Mouse (Mus musculus) cerebellum, postnatal 10 days (tissue): ENCODE results near the gene Prpf4.

ENCODE experiments used
- DNase-seq, 2 experiments: peaks; one replicate each; pipeline ENCODE4 v3.0.0; 2021; ENCODE audit warnings: mixed read lengths in 2 of 2

Prpf4 gene

DNA sequence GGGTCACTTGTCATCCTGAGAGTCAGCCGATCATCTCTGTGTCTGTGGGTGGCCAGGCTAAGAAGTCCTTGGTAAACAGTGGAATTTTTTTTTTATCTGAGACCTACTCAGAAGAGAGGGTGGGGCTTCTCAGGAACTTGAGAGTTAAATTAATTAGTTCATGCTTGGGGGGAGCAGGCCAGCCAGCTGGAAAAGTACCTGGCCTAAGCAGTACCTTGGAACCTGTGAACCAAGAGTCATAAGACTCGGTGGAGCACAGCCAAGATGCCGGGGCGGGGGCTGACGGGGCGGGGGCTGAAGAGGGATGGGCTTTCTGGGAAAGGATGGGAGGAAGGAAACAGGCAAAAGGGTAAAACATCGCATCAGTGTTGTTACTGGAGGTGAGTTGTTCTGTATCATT lies 29.3 kb downstream of the Prpf4 start:
- no peak for DNase-seq

DNA sequence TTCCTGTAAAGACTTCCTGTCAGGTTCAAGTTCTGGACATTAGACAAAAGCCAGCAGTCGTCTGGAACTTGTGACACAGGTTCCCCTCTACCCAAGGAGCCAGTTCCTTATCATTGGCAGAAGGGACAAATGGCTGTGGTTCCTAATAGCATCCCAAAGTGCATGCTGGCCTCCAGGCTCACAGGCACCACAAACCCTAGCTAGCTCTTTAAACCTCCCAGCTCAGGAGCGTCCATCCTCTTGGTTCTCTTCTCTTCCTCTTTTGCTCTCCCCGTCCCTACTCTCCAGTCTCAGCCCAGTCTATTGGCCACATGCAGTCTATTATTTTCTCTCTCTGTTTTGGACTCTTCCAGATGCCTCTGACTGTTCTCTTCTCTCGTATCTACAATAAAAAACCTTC lies 31.2 kb downstream of the Prpf4 start:
- DNase-seq, result no peak

GRCm38 (mm10) chr4:62440544-62440943 lies 31.9 kb downstream of the Prpf4 start:
- DNase-seq, result peak; percentile 74 to 83

- DNase-seq, result no peak
Measured at GRCm38 (mm10) chr4:62440986-62441385, 32.4 kb downstream of the Prpf4 start.

- DNase-seq, result peak; percentile 44 to 59
Measured at GRCm38 (mm10) chr4:62454995-62455394, 46.4 kb downstream of the Prpf4 start.

DNA sequence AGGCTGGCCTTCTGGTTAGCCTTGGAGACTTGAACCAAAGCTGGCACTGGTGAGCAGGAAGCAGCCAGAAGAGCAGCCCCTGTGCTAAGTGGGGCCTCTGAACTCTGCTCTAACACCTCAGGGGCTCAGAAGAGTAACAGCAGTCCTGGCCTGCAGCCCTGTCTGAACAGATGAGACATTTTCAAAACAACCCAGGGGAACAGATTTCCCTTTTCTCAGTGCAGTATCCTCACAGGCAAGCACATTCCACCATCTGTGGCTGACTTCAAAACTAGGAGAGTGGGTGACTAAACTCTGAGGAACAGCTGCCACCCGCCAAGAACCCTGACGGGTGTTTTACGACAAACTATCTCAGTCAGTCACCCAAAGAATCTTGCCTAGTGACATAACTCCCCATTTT lies 50.5 kb downstream of the Prpf4 start:
- DNase-seq, result no peak

- DNase-seq, result no peak
Measured at GRCm38 (mm10) chr4:62460348-62460747, 51.8 kb downstream of the Prpf4 start.

GRCm38 (mm10) chr4:62463124-62463523 lies 54.5 kb downstream of the Prpf4 start:
- DNase-seq, result no peak

GRCm38 (mm10) chr4:62468158-62468557 lies 59.6 kb downstream of the Prpf4 start:
- no peak for DNase-seq

DNA sequence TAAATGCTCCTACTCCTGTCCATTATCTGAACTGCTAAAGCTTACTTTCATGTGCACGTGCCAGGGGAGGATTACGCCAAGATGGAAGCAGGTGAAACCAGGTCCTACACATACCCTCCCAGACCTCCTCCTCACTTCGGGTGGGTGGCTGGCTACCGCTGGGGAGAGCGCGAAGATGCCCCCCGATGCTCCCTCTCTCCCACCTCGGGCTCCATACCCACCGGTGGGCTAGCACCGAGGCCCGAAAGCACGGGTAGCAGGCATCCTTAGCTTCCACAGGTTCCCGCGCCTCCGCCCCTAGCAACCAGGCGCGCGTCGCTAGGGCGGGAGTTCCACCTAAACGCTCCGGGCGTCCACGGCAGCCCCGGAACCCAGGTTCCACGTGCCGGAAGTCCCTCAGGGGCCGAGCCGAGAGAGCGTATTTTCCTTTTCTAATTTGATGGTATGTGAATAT lies 62.0 kb downstream of the Prpf4 start, which contains the start of gene Wdr31:
TSS of gene Wdr31 (minus strand) at position 299 of the 454 bp plus-strand sequence.
- peak; percentile 88 to 89 for DNase-seq

DNA sequence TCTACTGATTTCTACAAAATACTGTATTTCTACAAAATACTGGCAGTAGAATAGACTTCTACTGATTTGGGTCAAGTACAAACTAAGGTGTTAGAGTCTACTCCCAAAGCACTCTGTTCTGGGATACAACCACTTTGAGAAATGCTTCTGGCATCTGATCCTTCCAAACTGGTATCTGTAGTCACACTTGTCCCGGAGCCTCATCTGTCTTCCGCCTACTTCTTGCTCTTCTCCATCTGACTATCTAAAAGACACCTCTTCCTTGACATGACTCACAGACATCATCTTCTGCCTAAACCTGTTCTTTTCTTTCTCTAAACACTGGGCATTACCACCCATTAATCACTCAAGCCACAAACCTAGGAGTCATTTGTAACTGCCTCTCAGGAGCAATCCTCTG lies 63.5 kb downstream of the Prpf4 start:
- no peak for DNase-seq

DNA sequence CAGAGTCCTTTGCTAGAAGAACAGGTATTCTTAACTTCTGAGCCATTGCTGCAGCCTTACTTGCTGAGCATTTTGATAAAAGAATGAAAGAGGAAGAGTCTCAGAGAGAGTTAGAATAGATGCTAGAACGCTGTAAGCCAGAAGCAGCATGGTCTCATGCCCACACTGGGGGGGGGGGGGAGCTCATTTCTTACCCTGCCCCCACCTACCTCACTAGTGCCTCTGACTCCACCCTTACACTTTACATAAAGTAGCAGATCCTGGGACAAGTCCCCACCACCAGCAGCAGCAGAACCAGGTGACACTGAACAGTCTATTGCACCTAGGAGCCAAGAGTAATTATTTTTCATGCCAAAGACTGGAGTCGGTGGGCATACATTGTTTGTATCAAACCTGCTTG lies 66.5 kb downstream of the Prpf4 start:
- DNase-seq, result no peak

DNA sequence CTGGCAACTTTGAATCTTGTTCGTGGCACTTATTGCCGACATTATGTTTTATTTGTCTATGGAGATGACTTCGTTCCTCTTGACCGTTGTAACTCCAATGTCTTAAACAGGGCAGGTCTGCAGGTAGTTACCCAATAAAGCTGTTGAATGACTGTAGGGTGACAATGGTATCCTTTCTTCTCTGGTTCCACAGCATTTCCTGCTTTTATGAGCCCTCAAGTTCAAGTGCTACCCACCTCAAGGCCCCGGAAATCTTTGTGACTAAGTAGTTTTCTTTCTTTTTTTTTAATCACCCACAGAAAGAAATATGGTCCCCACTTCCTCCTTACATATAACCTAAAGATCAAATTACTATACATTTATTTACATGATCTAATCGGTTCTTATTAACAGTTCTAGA lies 67.2 kb downstream of the Prpf4 start:
- DNase-seq, result no peak
